Mouse (Mus musculus): ENCODE results near the gene Prune2. TPM values are rescaled to one million over a fixed set of nuclear protein-coding genes. Genes with fewer than 3 reads are reported as not detected.
"Not testable (repeated sequence)": the region's sequence is repeated elsewhere in the genome, so short reads cannot be mapped to it uniquely, and the experiment has no call there.

Prune2 gene
- polyA plus RNA-seq, 1 experiment from 2014 or later, result 1.5 TPM

DNA sequence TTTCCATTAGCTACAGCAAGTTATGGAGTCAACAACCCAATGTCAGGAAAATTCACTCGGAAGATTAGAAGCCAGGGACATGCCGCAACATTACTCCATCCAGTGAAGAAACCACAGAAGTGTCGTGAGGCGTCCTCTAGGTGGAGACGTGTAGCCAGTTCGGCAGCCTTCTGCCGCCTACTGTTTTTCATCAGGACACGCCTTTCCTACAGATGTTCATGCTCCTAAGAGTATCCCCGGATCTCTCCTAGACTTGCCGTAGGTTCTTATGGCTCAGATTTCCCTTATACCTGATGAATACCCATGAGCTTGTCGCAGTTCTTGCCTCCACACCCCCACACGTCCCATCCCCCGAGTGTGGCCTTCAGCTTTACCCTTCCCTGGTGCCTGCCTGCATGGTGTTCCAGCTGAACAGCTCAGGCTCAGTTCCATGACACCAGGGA, 207.6 kb downstream of the Prune2 start:
- ATAC-seq (ENCODE audit: low FRiP score, low read depth), result peak; percentile 81
- Histone ChIP-seq H3K27me3 (no peaks in the 10 kb centered on the region), H3K4me3 (no peak overlapping the region), H3K4me1 (peaks cover 5% of the 10 kb centered on the region), H3K36me3 (no peaks in the 10 kb centered on the region), H3K27ac (no peak overlapping the region), H3K4me2 (replicated peaks) (peak overlapping the region; percentile 52), H3K9me3 (no peaks in the 10 kb centered on the region), H3K9ac (no peak overlapping the region)
- WGBS, result 9% methylated on average over 13 of the region's 13 CpGs

DNA sequence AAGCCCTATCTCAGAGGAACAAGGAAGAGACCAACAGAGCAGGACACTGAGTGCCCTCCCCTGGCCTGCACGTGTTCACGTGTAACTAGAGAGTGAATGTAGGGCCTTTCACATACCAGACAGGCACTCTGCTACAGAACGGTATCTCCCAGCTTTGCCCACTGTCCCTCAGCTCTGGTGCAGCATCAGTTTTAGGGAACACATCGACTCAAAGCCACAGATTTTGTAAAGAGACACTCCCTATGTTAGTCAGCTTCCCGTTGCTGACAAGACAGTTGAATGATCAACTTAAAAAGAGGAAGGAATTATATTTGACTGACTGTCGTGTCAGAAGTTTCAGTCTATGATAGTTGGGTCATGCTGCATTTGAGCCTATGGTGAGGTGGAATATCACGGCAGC, 210.4 kb downstream of the Prune2 start:
- no peak overlapping the region for H3K4me2 ChIP-seq (replicated peaks)
- no peaks in the 10 kb centered on the region for H3K27me3 ChIP-seq
- H3K9me3 ChIP-seq, result no peaks in the 10 kb centered on the region
- H3K36me3 ChIP-seq, result no peaks in the 10 kb centered on the region
- 87% methylated on average over 7 of the region's 7 CpGs for WGBS
- ATAC-seq (ENCODE audit: low FRiP score, low read depth), result no peak
- H3K4me3 ChIP-seq, result no peak overlapping the region
- no peak overlapping the region for H3K27ac ChIP-seq
- H3K9ac ChIP-seq, result no peak overlapping the region
- peaks cover 5% of the 10 kb centered on the region for H3K4me1 ChIP-seq

GRCm38 (mm10) chr19:17168186-17168585, 212.3 kb downstream of the Prune2 start:
- 67% methylated on average over 9 of the region's 9 CpGs for WGBS
- no peak overlapping the region for H3K27ac ChIP-seq
- H3K4me2 ChIP-seq (replicated peaks), result no peak overlapping the region
- H3K9ac ChIP-seq, result no peak overlapping the region
- H3K27me3 ChIP-seq, result no peaks in the 10 kb centered on the region
- no peaks in the 10 kb centered on the region for H3K9me3 ChIP-seq
- H3K4me1 ChIP-seq, result peaks cover 5% of the 10 kb centered on the region
- H3K4me3 ChIP-seq, result no peak overlapping the region
- H3K36me3 ChIP-seq, result no peaks in the 10 kb centered on the region
- ATAC-seq (ENCODE audit: low FRiP score, low read depth), result no peak

- no peak overlapping the region for H3K27ac ChIP-seq
- H3K4me3 ChIP-seq, result no peak overlapping the region
- ATAC-seq (ENCODE audit: low FRiP score, low read depth), result no peak
- no peaks in the 10 kb centered on the region for H3K4me1 ChIP-seq
- H3K4me2 ChIP-seq (replicated peaks), result no peak overlapping the region
- H3K9ac ChIP-seq, result no peak overlapping the region
- WGBS, result 82% methylated on average over 10 of the region's 10 CpGs
- no peaks in the 10 kb centered on the region for H3K9me3 ChIP-seq
- H3K36me3 ChIP-seq, result no peaks in the 10 kb centered on the region
- H3K27me3 ChIP-seq, result no peaks in the 10 kb centered on the region
Measured at GRCm38 (mm10) chr19:17169746-17170145, 213.8 kb downstream of the Prune2 start.

DNA sequence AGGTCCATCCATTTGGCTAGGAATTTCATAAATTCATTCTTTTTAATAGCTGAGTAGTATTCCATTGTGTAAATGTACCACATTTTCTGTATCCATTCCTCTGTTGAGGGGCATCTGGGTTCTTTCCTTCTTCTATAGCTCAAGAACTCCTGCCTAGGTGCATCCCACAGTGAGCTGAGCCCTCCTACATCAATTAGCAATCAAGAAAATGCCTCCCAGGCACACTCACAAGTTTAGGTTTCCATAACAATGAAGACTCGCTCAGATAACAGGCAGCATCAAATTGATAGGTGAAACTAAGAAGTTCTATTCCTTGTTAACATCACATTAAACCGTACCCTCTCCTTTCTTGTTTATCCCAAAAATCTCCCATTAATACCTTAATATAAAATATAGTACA, 218.6 kb downstream of the Prune2 start:
- H3K4me2 ChIP-seq (replicated peaks); H3K27me3 ChIP-seq; H3K27ac ChIP-seq; H3K4me1 ChIP-seq; H3K9ac ChIP-seq; H3K9me3 ChIP-seq; H3K4me3 ChIP-seq; H3K36me3 ChIP-seq; ATAC-seq (ENCODE audit: low FRiP score, low read depth): not testable (repeated sequence)
- 92% methylated on average over 2 of the region's 2 CpGs for WGBS

DNA sequence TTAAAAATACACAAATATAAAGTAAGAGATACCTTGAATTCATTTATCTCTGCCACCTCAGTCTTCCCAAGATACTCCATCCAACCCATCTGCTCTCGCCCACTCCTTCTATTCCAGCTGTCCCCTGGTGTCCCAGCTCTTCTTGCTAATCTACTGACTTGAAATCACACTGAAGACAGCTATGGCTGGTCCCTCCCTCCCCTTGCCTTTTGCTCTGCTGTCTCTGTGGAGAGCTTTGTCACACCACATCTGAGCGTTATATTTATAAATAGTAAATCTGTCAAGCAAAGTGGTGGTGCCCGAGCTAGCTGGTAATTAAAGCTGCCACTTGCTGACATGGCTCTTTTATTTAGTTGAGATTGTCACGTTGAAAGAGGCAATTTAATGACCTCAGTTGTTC, 224.6 kb downstream of the Prune2 start:
- H3K4me2 ChIP-seq (replicated peaks), result no peak overlapping the region
- H3K9ac ChIP-seq, result no peak overlapping the region
- no peak overlapping the region for H3K27ac ChIP-seq
- no peaks in the 10 kb centered on the region for H3K27me3 ChIP-seq
- H3K36me3 ChIP-seq, result no peaks in the 10 kb centered on the region
- ATAC-seq (ENCODE audit: low FRiP score, low read depth), result no peak
- no peaks in the 10 kb centered on the region for H3K9me3 ChIP-seq
- 17% methylated on average over 4 of the region's 4 CpGs for WGBS
- no peaks in the 10 kb centered on the region for H3K4me1 ChIP-seq
- no peak overlapping the region for H3K4me3 ChIP-seq

- no peak overlapping the region for H3K4me2 ChIP-seq (replicated peaks)
- H3K4me3 ChIP-seq, result no peak overlapping the region
- no peaks in the 10 kb centered on the region for H3K4me1 ChIP-seq
- H3K9me3 ChIP-seq, result no peaks in the 10 kb centered on the region
- no peak overlapping the region for H3K9ac ChIP-seq
- 68% methylated on average over 5 of the region's 5 CpGs for WGBS
- H3K27me3 ChIP-seq, result no peaks in the 10 kb centered on the region
- H3K27ac ChIP-seq, result no peak overlapping the region
- H3K36me3 ChIP-seq, result no peaks in the 10 kb centered on the region
- no peak for ATAC-seq (ENCODE audit: low FRiP score, low read depth)
Measured at GRCm38 (mm10) chr19:17194730-17195129, 238.8 kb downstream of the Prune2 start.

DNA sequence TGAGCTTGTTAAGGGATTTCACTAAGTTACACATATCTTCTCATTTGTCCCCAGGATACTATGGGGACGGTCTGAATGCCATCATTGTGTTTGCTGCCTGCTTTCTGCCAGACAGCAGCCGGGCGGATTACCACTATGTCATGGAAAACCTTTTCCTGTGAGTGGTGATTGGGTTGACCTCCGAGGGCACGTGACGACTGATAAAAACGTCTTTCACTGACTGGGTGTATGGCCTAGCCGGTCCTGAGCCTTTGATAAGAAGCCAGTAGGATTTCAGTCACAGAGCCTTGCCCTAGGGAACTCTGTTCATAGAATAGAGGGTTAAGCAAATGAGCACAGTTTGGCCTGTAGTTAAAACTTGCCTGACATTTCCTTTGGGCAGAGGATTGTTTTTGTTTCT, 243.1 kb downstream of the Prune2 start:
- ATAC-seq (ENCODE audit: low FRiP score, low read depth), result no peak
- 66% methylated on average over 8 of the region's 8 CpGs for WGBS
- Histone ChIP-seq H3K4me1 (no peaks in the 10 kb centered on the region), H3K27me3 (no peaks in the 10 kb centered on the region), H3K9me3 (no peaks in the 10 kb centered on the region), H3K4me2 (replicated peaks) (no peak overlapping the region), H3K27ac (no peak overlapping the region), H3K36me3 (no peaks in the 10 kb centered on the region), H3K4me3 (no peak overlapping the region), H3K9ac (no peak overlapping the region)

GRCm38 (mm10) chr19:17207141-17207540, 251.2 kb downstream of the Prune2 start:
- Histone ChIP-seq H3K4me2 (replicated peaks) (no peak overlapping the region), H3K36me3 (no peaks in the 10 kb centered on the region), H3K27me3 (no peaks in the 10 kb centered on the region), H3K9me3 (no peaks in the 10 kb centered on the region), H3K27ac (no peak overlapping the region), H3K9ac (no peak overlapping the region), H3K4me1 (no peaks in the 10 kb centered on the region), H3K4me3 (no peak overlapping the region)
- 67% methylated on average over 7 of the region's 7 CpGs for WGBS
- ATAC-seq (ENCODE audit: low FRiP score, low read depth), result no peak

DNA sequence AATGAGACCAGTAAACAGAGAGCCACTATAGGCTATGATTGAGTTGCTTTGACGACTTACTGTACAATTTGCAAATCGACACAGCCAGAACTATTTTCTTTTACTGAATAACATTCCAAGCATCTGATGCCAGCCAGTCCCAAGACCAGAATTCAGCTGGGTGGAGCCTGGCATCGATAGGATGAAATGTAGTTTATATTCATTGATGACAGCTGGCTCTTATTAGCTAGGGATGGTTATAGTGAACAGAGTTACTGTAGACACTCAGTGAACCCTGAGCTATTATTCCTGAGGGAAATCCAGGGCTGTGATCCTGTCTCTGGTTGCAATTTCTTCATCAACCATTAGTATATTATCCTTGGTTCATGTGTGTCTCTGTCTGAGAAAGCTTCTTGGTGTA, 254.6 kb downstream of the Prune2 start:
- no peak overlapping the region for H3K27ac ChIP-seq

GRCm38 (mm10) chr19:17214896-17215520, 259.1 kb downstream of the Prune2 start:
- Histone ChIP-seq H3K27ac (no peak overlapping the region; the same call in 1 of the 2 replicates), H3K4me2 (replicated peaks) (peak overlapping the region; percentile 23), H3K4me1 (peaks cover 3% of the 10 kb centered on the region), H3K9me3 (no peaks in the 10 kb centered on the region), H3K36me3 (no peaks in the 10 kb centered on the region), H3K4me3 (no peak overlapping the region), H3K27me3 (no peaks in the 10 kb centered on the region), H3K9ac (no peak overlapping the region)
- 61% methylated on average over 13 of the region's 13 CpGs for WGBS
- peak; percentile 59; the same call in 1 of the 2 replicates for ATAC-seq (ENCODE audit: low FRiP score, low read depth)

More for the DNA sequence above, 254.6 kb downstream of the Prune2 start:
- Histone ChIP-seq H3K36me3 (no peaks in the 10 kb centered on the region), H3K4me2 (replicated peaks) (no peak overlapping the region), H3K9ac (no peak overlapping the region), H3K4me1 (peaks cover 3% of the 10 kb centered on the region), H3K9me3 (no peaks in the 10 kb centered on the region), H3K27me3 (no peaks in the 10 kb centered on the region), H3K4me3 (no peak overlapping the region)
- WGBS, result 69% methylated on average over 3 of the region's 3 CpGs
- ATAC-seq (ENCODE audit: low FRiP score, low read depth), result no peak

DNA sequence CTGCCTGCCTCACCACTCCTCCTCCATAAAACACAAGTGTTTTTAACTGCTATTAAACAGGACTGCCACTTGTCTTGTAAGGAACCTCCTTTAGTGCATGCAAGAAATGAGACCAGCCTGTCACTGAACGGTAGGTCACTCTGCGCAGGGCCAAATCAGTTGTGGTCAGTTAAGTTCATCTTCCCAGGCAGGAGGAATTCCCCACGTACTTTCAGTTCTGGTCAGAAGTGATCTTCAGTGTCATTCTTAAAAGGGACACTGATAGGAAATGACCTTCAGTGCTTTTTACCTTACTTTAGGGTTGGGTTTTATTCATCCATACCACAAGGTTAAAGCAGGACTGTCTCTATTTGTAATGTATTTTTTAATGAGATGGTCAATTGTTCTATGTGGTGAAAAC, 262.3 kb downstream of the Prune2 start:
- Histone ChIP-seq H3K27ac (no peak overlapping the region), H3K9me3 (no peaks in the 10 kb centered on the region), H3K9ac (no peak overlapping the region), H3K4me1 (peaks cover 15% of the 10 kb centered on the region), H3K4me2 (replicated peaks) (no peak overlapping the region), H3K36me3 (no peaks in the 10 kb centered on the region), H3K27me3 (no peaks in the 10 kb centered on the region), H3K4me3 (no peak overlapping the region)
- WGBS, result 81% methylated on average over 3 of the region's 3 CpGs
- ATAC-seq (ENCODE audit: low FRiP score, low read depth), result no peak

- WGBS, result 76% methylated on average over 4 of the region's 4 CpGs
- Histone ChIP-seq H3K9me3 (peaks cover 4% of the 10 kb centered on the region; the same call in 1 of the 2 replicates), H3K4me3 (no peak overlapping the region), H3K36me3 (no peaks in the 10 kb centered on the region), H3K27me3 (no peaks in the 10 kb centered on the region), H3K4me1 (peaks cover 27% of the 10 kb centered on the region; the same call in 1 of the 2 replicates), H3K4me2 (replicated peaks) (no peak overlapping the region), H3K9ac (no peak overlapping the region), H3K27ac (no peak overlapping the region)
- no peak for ATAC-seq (ENCODE audit: low FRiP score, low read depth)
Measured at GRCm38 (mm10) chr19:17223801-17224200, 267.9 kb downstream of the Prune2 start.
